Mouse (Mus musculus): ENCODE data around the gene Cdyl2. TPM values are rescaled to one million over a fixed set of nuclear protein-coding genes. Genes with fewer than 3 reads are reported as not detected.

Cdyl2 gene
- polyA plus RNA-seq, 1 experiment = 4.2 TPM

GRCm38 (mm10) chr8:116587616-116588468, 144.9 kb downstream of the Cdyl2 start:
- TF ChIP-seq CTCF (IDR thresholded peaks at IDR 0.05; ENCODE audit: extremely low read depth, insufficient read depth, low read length) (no peak), POLR2A (IDR thresholded peaks at IDR 0.05; ENCODE audit: extremely low read depth, insufficient read depth, low read length) (no peak)
- Histone ChIP-seq H3K4me1 (ENCODE audit: control insufficient read depth, insufficient read depth, low read length) (no peaks in the 10 kb centered on the region), H3K4me3 (ENCODE audit: insufficient read depth, low read length) (no peak overlapping the region), H3K27ac (ENCODE audit: insufficient read depth, low read length) (no peak overlapping the region)

DNA sequence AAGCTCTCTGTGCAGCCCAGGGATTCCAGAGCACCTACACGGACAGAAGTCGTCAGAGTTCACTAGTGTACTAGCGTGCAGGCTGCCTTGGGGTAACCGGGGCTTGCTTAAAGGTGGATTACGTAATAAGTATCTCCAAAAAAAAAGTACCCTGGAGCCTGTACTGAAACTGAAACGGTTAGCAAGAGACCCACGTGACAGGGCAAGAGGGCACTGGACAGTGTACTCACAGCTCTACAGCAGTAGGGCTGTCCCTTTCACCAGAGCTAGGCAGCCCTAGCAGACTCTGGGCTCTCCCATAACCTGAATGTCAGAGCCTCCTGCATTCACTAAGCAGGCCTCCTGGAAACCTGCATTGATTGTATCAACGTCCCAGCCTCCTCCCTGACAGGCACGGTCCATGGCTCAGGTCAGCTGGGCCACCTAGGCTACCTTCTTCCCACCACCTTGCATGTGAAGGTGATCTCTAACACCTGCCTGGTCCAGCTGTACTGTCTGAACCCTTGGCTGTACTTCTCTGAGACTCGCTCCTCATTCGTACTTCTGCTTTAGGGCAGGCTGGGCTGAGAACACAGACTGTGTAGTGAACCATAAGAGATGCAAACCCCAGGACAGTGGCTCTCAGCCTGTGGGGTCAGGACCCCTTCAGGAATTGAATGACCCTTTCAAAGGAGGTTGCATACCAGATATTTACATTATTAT, 151.3 kb downstream of the Cdyl2 start:
- no peaks in the 10 kb centered on the region for H3K4me1 ChIP-seq (ENCODE audit: control insufficient read depth, insufficient read depth, low read length)
- H3K27ac ChIP-seq (ENCODE audit: insufficient read depth, low read length) = no peak overlapping the region
- TF ChIP-seq POLR2A (IDR thresholded peaks at IDR 0.05; ENCODE audit: extremely low read depth, insufficient read depth, low read length) = no peak
- no peak for TF ChIP-seq CTCF (IDR thresholded peaks at IDR 0.05; ENCODE audit: extremely low read depth, insufficient read depth, low read length)
- no peak overlapping the region for H3K4me3 ChIP-seq (ENCODE audit: insufficient read depth, low read length)

- H3K27ac ChIP-seq (ENCODE audit: insufficient read depth, low read length) = no peak overlapping the region
- no peak overlapping the region for H3K4me3 ChIP-seq (ENCODE audit: insufficient read depth, low read length)
- no peaks in the 10 kb centered on the region for H3K4me1 ChIP-seq (ENCODE audit: control insufficient read depth, insufficient read depth, low read length)
- no peak for TF ChIP-seq CTCF (IDR thresholded peaks at IDR 0.05; ENCODE audit: extremely low read depth, insufficient read depth, low read length)
- TF ChIP-seq POLR2A (IDR thresholded peaks at IDR 0.05; ENCODE audit: extremely low read depth, insufficient read depth, low read length) = no peak
Observed at GRCm38 (mm10) chr8:116576732-116577131, 156.1 kb downstream of the Cdyl2 start.

GRCm38 (mm10) chr8:116573085-116573484, 159.7 kb downstream of the Cdyl2 start:
- Histone ChIP-seq H3K4me1 (ENCODE audit: control insufficient read depth, insufficient read depth, low read length) (no peaks in the 10 kb centered on the region), H3K4me3 (ENCODE audit: insufficient read depth, low read length) (no peak overlapping the region), H3K27ac (ENCODE audit: insufficient read depth, low read length) (no peak overlapping the region)
- no peak for TF ChIP-seq CTCF (IDR thresholded peaks at IDR 0.05; ENCODE audit: extremely low read depth, insufficient read depth, low read length)
- TF ChIP-seq POLR2A (IDR thresholded peaks at IDR 0.05; ENCODE audit: extremely low read depth, insufficient read depth, low read length) = no peak

GRCm38 (mm10) chr8:116552778-116553177, 180.0 kb downstream of the Cdyl2 start:
- TF ChIP-seq CTCF (IDR thresholded peaks at IDR 0.05; ENCODE audit: extremely low read depth, insufficient read depth, low read length) (no peak), POLR2A (IDR thresholded peaks at IDR 0.05; ENCODE audit: extremely low read depth, insufficient read depth, low read length) (no peak)
- no peak overlapping the region for H3K4me3 ChIP-seq (ENCODE audit: insufficient read depth, low read length)
- H3K4me1 ChIP-seq (ENCODE audit: control insufficient read depth, insufficient read depth, low read length) = no peaks in the 10 kb centered on the region; the same call in 1 of the 2 replicates
- H3K27ac ChIP-seq (ENCODE audit: insufficient read depth, low read length) = no peak overlapping the region

DNA sequence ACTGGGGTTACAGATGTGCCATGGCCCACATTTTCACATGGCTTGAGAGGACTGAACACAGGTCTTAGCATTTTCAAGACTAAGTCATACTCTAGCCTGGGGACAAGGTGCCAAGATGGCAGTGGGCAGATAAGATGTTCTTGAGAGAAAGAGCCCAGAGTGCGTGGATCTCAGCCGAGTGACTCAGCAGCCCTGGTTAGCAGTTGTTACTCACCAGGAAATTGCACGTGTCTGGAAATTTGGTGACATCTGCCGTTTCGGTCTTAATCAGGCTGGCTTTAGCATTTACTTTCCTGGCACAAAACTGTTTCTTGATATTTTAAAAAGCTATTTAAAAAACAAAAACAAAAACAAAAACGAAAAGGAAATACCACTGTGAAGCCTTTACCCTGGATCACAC, 180.5 kb downstream of the Cdyl2 start:
- Histone ChIP-seq H3K27ac (ENCODE audit: insufficient read depth, low read length) (no peak overlapping the region), H3K4me1 (ENCODE audit: control insufficient read depth, insufficient read depth, low read length) (no peaks in the 10 kb centered on the region; the same call in 1 of the 2 replicates), H3K4me3 (ENCODE audit: insufficient read depth, low read length) (no peak overlapping the region)
- TF ChIP-seq POLR2A (IDR thresholded peaks at IDR 0.05; ENCODE audit: extremely low read depth, insufficient read depth, low read length) (no peak), CTCF (IDR thresholded peaks at IDR 0.05; ENCODE audit: extremely low read depth, insufficient read depth, low read length) (no peak)

DNA sequence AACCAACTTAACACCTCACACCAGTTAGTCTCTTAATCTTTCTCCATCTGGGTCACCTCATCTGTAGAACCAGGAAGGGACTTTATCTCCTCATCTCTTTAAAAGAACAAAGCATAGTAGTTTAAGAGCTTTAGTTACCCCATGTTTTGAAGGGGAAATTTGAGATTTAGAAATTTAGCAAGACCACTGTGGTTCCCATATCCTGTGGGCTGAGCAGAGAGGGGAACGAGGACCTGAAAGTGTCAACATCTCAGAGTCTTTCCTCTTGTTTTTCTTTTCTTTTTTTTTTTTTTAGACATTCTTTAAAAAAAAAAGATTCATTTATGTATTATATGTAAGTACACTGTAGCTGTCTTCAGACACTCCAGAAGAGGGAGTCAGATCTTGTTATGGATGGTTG, 189.4 kb downstream of the Cdyl2 start:
- no peak for TF ChIP-seq POLR2A (IDR thresholded peaks at IDR 0.05; ENCODE audit: extremely low read depth, insufficient read depth, low read length)
- no peak for TF ChIP-seq CTCF (IDR thresholded peaks at IDR 0.05; ENCODE audit: extremely low read depth, insufficient read depth, low read length)
- Histone ChIP-seq H3K4me3 (ENCODE audit: insufficient read depth, low read length) (no peak overlapping the region), H3K27ac (ENCODE audit: insufficient read depth, low read length) (no peak overlapping the region), H3K4me1 (ENCODE audit: control insufficient read depth, insufficient read depth, low read length) (no peaks in the 10 kb centered on the region)

- Histone ChIP-seq H3K27ac (ENCODE audit: insufficient read depth, low read length) (no peak overlapping the region), H3K4me1 (ENCODE audit: control insufficient read depth, insufficient read depth, low read length) (no peaks in the 10 kb centered on the region), H3K4me3 (ENCODE audit: insufficient read depth, low read length) (no peak overlapping the region)
- TF ChIP-seq POLR2A (IDR thresholded peaks at IDR 0.05; ENCODE audit: extremely low read depth, insufficient read depth, low read length) (no peak), CTCF (IDR thresholded peaks at IDR 0.05; ENCODE audit: extremely low read depth, insufficient read depth, low read length) (no peak)
Observed at GRCm38 (mm10) chr8:116542842-116543241, 189.9 kb downstream of the Cdyl2 start.

DNA sequence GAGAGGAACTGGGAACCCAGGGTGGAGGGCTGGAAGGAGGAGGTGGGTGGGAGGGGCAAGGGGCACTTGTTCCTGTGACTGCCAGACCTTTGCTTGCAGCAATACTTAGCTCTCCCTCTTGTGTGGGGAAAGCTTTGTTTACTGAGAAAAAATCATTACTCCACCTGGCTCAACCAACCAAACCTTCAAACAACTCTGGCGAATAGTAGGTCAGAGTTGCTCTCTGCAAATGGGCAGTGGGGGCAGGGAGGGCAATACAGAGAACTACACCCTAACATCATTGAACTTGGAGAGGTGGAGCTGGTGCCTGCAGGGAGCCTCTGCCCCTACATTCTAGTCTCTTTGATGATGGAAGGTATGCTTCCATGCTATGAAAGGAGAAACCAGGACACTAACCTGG, 192.7 kb downstream of the Cdyl2 start:
- TF ChIP-seq POLR2A (IDR thresholded peaks at IDR 0.05; ENCODE audit: extremely low read depth, insufficient read depth, low read length) (no peak), CTCF (IDR thresholded peaks at IDR 0.05; ENCODE audit: extremely low read depth, insufficient read depth, low read length) (no peak)
- no peaks in the 10 kb centered on the region for H3K4me1 ChIP-seq (ENCODE audit: control insufficient read depth, insufficient read depth, low read length)
- H3K4me3 ChIP-seq (ENCODE audit: insufficient read depth, low read length) = no peak overlapping the region
- H3K27ac ChIP-seq (ENCODE audit: insufficient read depth, low read length) = no peak overlapping the region

GRCm38 (mm10) chr8:116538763-116539162, 194.0 kb downstream of the Cdyl2 start:
- no peak overlapping the region for H3K4me3 ChIP-seq (ENCODE audit: insufficient read depth, low read length)
- no peak overlapping the region for H3K27ac ChIP-seq (ENCODE audit: insufficient read depth, low read length)
- no peak for TF ChIP-seq POLR2A (IDR thresholded peaks at IDR 0.05; ENCODE audit: extremely low read depth, insufficient read depth, low read length)
- TF ChIP-seq CTCF (IDR thresholded peaks at IDR 0.05; ENCODE audit: extremely low read depth, insufficient read depth, low read length) = no peak
- no peaks in the 10 kb centered on the region for H3K4me1 ChIP-seq (ENCODE audit: control insufficient read depth, insufficient read depth, low read length)

Measured in cortical plate, adult 2 months (tissue).